Mouse (Mus musculus) kidney, postnatal 10 days (tissue): ENCODE data around the gene Tsx.
"Not testable (repeated sequence)": the region's sequence is repeated elsewhere in the genome, so short reads cannot be mapped to it uniquely, and the experiment has no call there.

ENCODE experiments used
- DNase-seq: peaks from one replicate; pipeline ENCODE4 v3.0.0; 2021; ENCODE audit warnings: mixed read lengths

Tsx gene

DNA sequence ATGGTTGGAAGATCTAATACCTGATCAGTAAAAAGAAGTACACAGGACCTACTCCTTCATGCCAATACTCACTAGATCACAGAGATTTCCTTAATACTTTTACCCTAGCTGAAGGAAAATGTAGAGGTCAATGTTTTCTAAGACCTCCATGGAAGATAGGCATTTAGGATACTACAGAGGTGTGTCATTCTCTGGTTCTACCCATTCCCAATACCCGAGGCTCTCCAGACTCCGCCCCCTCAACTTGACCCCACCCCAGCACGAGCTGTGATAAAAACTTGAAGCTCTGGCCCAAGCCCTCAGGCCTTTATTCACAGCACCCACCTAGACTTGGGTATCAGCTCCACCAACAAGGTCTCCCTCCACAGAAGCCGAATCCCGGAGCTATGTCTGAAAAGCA is at the start of gene Tsx:
Gene Tsx (plus strand): TSS at position 301 of the 400 bp plus-strand sequence.
- no peak for DNase-seq

- DNase-seq = no peak
Measured at GRCm38 (mm10) chrX:103366201-103366600, 48.1 kb upstream of the Tsx start.

DNA sequence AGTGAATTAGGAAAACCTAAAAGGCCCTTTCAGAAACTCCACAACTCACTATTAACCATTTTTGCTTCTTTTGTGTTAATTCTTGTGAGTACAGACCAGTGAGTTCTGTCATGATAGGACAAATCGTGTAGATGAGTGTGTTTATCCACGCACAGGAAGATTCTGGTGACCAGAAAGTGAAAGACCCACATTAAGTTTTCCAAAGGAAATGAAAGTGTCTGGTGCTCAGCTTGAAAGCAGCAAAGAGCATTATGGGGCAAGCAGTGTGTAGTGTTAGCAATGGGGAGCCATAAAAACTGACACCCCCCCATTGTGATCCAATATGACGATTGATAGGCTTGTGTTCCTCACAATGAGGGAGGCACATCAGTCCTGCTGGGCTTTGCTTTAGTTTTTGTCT is 45.6 kb upstream of the Tsx start:
- DNase-seq = no peak

DNA sequence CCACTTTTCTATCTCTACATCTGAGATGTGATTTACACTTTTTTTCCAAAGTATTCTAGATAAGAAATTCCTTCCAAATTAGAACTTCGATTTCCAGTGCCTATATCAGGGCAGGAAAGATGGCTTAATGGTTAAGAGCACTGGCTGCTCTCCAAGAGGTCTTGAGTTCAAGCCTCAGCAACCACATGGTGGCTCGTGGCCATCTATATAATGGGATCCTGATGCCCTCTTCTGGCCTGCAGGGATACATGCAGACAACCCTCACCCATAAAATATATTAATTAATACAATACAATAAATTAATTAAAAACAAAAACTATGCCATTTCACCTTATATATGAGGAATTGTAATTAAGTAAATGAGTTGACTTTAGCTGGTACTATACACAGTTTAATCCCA is 43.0 kb upstream of the Tsx start:
- peak; percentile 13 for DNase-seq

DNA sequence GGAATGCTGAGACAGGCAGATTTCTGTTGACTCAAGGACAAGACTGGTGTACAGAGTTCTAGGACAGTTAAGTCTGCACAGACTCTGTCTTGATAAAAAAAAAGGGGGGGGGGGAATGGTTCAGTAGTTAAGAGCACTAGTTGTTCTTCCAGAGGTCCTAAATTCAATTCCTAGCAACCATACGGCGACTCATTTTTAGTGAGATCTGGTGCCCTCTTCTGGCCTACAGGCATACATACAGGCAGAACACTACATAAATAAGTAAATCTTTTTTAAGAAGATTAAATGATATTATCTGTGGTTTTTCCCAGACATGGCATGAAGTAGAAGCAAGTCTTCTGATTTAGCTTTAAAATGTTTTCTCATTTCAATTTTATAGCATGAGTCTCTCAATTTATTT is 42.6 kb upstream of the Tsx start:
- peak; percentile 7 for DNase-seq

- peak; percentile 24 for DNase-seq
Measured at GRCm38 (mm10) chrX:103374250-103374649, 40.0 kb upstream of the Tsx start.

DNA sequence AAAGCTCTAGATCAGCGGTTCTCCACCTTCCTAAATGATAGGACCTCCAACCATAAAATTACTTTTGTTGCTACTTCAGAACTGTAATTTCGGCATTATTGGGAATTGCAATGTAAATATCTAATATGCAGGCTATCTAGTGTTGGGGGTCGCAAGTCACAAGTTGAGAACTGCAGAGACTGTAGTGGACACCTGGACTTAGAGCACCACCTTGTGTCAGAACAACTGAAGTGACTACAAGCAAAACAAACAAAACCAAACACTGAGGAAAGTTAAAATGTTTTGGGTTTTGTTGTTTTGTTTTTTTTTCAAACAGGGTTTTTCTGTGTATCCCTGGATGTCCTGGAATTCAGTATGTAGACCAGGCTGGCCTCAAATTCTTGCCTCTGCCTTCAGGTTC is 29.7 kb upstream of the Tsx start:
- no peak for DNase-seq

GRCm38 (mm10) chrX:103388131-103388530 is 26.1 kb upstream of the Tsx start:
- DNase-seq = no peak

GRCm38 (mm10) chrX:103393841-103394240 is 20.4 kb upstream of the Tsx start:
- DNase-seq = no peak

GRCm38 (mm10) chrX:103405021-103405420 is 9.2 kb upstream of the Tsx start:
- peak; percentile 4 for DNase-seq

- no peak for DNase-seq
Measured at GRCm38 (mm10) chrX:103421710-103422109, 7.4 kb downstream of the Tsx start, which contains the start of gene Gm26992. Gene Gm26992 (plus strand): TSS chrX:103422010.

- no peak for DNase-seq
Measured at GRCm38 (mm10) chrX:103427677-103428076, 13.4 kb downstream of the Tsx start.

GRCm38 (mm10) chrX:103432293-103432692 is 18.0 kb downstream of the Tsx start:
- DNase-seq = no peak

DNA sequence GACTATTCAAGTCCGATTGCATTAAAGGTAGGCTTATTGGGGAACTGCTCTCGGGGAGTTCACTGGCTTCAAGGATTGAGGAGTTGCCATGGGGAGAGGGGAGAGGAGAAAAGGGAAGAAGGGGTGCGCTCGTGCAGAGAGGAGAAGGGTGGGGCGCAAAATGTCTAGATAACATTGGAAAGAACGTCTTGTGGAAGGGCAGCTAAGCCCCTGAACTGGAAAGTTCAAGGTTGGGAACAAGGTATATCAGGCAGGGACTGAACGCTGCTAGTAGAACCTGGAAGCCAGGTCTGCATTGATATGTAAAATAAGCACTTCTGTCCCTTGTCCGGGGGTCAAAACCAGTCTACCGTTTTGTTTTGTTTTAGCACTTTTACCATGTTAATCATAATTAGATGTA is 23.8 kb downstream of the Tsx start:
- no peak for DNase-seq

- peak; percentile 8 for DNase-seq
Measured at GRCm38 (mm10) chrX:103440803-103441202, 26.5 kb downstream of the Tsx start.

DNA sequence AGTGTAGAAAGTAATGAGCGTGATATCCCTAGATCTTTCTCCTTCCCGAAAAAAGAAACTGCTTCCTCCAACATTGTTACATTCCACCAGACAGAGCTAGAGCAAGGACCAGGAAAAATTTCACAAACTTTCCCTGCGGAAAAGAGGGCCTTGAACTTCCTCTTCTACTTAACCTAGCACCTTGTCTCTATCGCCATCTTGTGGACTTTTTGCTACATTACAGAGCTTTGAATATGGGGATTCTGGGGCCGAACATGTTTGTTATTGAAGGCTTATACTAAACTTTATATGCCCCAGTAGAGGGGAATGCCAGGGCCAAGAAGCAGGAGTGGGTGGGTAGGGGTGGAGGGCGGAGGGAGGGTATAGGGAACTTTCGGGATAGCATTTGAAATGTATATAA is 29.5 kb downstream of the Tsx start:
- peak; percentile 6 for DNase-seq

- peak; percentile 10 for DNase-seq
Measured at GRCm38 (mm10) chrX:103447539-103448169, 33.4 kb downstream of the Tsx start.

GRCm38 (mm10) chrX:103448429-103448828 is 34.2 kb downstream of the Tsx start:
- DNase-seq = not testable (repeated sequence)

DNA sequence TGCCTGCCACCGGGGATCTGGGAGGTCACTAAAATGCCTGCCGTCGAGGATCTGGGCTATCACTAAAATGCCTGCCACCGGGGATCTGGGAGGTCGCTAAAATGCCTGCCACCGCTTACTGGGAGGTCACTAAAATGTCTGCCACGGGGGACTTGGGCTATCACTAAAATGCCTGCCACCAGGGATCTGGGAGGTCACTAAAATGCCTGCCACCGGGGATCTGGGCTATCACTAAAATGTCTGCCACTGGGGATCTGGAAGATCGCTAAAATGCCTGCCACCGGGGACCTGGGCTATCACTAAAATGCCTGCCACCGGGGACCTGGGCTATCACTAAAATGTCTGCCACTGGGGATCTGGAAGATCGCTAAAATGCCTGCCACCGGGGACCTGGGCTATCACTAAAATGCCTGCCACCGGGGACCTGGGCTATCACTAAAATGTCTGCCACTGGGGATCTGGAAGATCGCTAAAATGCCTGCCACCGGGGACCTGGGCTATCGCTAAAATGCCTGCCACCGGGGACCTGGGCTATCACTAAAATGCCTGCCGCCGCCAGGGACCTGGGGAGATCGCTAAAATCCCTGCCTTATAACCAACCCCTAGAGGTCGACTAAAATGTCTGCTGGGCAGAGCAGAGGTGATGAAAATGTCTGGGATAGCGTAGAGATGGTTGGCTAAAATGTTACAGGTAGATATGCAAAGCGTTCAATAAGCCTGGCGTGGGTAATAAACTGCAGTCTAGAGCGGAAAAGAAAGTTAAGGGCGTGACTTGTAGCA is 34.9 kb downstream of the Tsx start:
- not testable (repeated sequence) for DNase-seq

DNA sequence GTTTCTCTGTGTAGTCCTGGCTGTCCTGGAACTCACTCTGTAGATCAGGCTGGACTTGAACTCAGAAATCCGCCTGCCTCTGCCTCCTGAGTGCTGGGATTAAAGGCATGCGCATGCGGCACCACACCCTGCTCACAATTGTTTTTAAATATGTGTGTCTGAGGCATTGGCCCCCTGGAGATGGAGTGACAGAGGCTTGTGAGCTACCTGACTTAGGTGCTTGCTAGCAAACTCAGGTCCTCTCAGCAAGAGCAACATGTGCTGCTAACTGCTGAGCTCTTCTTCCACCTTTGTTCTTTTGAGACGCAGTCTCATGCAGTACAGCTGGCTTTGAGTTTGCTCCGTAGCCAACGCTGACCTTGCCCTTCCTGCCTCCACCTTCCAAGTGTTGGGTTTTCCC is 38.5 kb downstream of the Tsx start:
- DNase-seq = no peak

DNA sequence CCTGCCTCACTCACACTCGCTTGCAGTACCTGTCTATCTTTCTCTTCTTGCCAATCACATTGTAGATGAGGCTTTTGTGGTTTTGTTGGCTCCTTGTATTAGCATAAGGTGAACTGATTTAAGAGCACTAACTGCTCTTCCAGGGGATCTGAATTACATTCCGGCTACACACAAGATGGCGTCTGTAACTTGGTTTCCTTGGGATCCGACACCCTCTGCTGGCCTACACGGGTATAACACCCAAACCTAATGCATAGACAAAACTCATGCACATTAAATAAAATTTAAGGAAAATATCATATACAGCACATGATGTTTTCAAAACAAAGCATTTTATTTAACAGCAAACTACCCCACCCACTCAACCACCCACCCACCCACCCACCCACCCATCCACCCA is 45.8 kb downstream of the Tsx start:
- no peak for DNase-seq

DNA sequence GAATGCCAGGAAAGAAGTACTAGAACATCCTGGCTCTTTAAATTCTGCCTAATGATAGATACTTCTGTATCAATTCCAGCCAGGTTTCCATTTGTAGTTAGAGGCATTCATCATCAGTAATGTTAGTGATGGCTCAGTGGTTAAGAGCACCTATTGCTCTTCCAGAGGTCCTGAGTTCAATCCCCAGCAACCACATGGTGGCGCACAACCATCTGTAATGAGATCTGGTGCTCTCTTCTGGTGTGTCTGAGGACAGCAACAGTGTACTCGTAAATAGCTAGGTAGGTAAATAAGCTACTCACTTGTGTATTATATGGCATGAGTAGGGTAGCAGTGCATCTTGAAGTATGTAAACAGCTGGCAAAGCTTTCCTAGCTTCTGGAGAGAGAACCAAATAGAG is 54.7 kb downstream of the Tsx start:
- no peak for DNase-seq

DNA sequence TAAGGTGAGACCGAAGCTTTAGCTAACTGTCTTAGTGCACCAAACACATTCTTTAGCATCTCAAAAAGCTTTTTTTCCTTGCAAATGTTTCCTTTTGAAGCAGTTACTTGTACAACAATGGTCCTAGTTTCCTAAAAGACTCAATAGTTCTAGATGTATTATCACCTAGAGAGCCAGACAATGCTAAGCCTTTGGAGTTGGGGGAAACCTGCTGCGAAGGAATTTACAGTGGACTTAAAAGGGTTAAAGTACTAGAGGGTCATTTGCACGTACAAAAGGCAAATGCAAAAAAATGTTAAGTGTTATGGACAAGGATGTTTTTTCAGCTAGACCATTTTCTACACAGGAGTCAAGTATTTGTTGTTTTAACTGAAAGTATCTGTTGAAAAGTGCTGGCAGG is 58.1 kb downstream of the Tsx start:
- no peak for DNase-seq
